Mouse (Mus musculus): ENCODE data around the gene Ly6g6e.
A peak's percentile ranks its signal among the peaks of the same experiment; 100 is the strongest.

- TF ChIP-seq POLR2A (IDR thresholded peaks at IDR 0.05; ENCODE audit: control insufficient read depth, extremely low read depth, insufficient read depth, low read length, poor library complexity), result peak; percentile 55; the same call in 1 of the 2 replicates
- no peak for TF ChIP-seq CTCF (IDR thresholded peaks at IDR 0.05; ENCODE audit: borderline replicate concordance, control insufficient read depth, extremely low read depth, insufficient read depth, low read length, poor library complexity)
These were observed 25.3 kb upstream of the Ly6g6e start for GRCm38 (mm10) chr17:35051156-35052086.

Data from thymus, adult 2 months (tissue).